Mouse (Mus musculus): ENCODE results near the gene Cenpu. TPM values are rescaled to one million over a fixed set of nuclear protein-coding genes. Genes with fewer than 3 reads are reported as not detected.

The Cenpu gene
- polyA plus RNA-seq (2015; fragmentation: Nextera tagmentation; extraction: Ambion mirVana): 8.2 and 9.7 TPM in 2 replicates

- Histone ChIP-seq H3K4me2 (ENCODE audit: low read depth, low read length) (peak within 1 kb of the TSS; percentile 80), H3K4me3 (ENCODE audit: low read depth, low read length) (peak within 1 kb of the TSS; percentile 73), H3K36me3 (replicated peaks; ENCODE audit: insufficient read depth, low read length) (peaks cover 7% of the 10 kb centered on the region; the same call in 1 of the 2 replicates), H3K27me3 (ENCODE audit: insufficient read depth, low read length) (no peaks in the 10 kb centered on the region), H3K27ac (ENCODE audit: low read depth) (peak within 1 kb of the TSS; percentile 88), H3K4me1 (ENCODE audit: insufficient read depth) (peaks cover 12% of the 10 kb centered on the region), H3K9ac (replicated peaks) (peak within 1 kb of the TSS; percentile 69), H3K9me3 (ENCODE audit: low read length) (no peaks in the 10 kb centered on the region)
- peak; percentile 100 for DNase-seq
- under 1% methylated on average over 50 of the region's 50 CpGs for WGBS (ENCODE audit: insufficient replicate concordance)
- ATAC-seq: peak; percentile 92
- 0 out of 2 replicates have a peak, but pooled peaks have one; percentile 3 for TF ChIP-seq CTCF (IDR thresholded peaks at IDR 0.05; ENCODE audit: low read depth)
- peak; percentile 86 for TF ChIP-seq EP300 (IDR thresholded peaks at IDR 0.05; ENCODE audit: low read depth)
Measured at GRCm38 (mm10) chr8:46551615-46552440, at the start of gene Cenpu. TSS of gene Cenpu (plus strand) at chr8:46552028.

GRCm38 (mm10) chr8:46502333-46503071, 49.3 kb upstream of the Cenpu start:
- ATAC-seq (no peak), DNase-seq (no peak)
- Histone ChIP-seq H3K9ac (replicated peaks) (no peak overlapping the region), H3K9me3 (ENCODE audit: low read length) (no peaks in the 10 kb centered on the region), H3K36me3 (replicated peaks; ENCODE audit: insufficient read depth, low read length) (peaks cover 55% of the 10 kb centered on the region), H3K4me3 (ENCODE audit: low read depth, low read length) (no peak overlapping the region), H3K27me3 (ENCODE audit: insufficient read depth, low read length) (no peaks in the 10 kb centered on the region), H3K27ac (ENCODE audit: low read depth) (peak overlapping the region; percentile 46), H3K4me1 (ENCODE audit: insufficient read depth) (peaks cover 44% of the 10 kb centered on the region), H3K4me2 (ENCODE audit: low read depth, low read length) (peak overlapping the region; percentile 11; the same call in 1 of the 2 replicates)
- WGBS (ENCODE audit: insufficient replicate concordance): 58% methylated on average over 19 of the region's 19 CpGs
- TF ChIP-seq CTCF (IDR thresholded peaks at IDR 0.05; ENCODE audit: low read depth) (no peak), EP300 (IDR thresholded peaks at IDR 0.05; ENCODE audit: low read depth) (no peak)

GRCm38 (mm10) chr8:46503072-46503695, 48.6 kb upstream of the Cenpu start:
- peaks cover 39% of the 10 kb centered on the region for H3K4me1 ChIP-seq (ENCODE audit: insufficient read depth)
- H3K36me3 ChIP-seq (replicated peaks; ENCODE audit: insufficient read depth, low read length): peaks cover 59% of the 10 kb centered on the region
- no peaks in the 10 kb centered on the region for H3K27me3 ChIP-seq (ENCODE audit: insufficient read depth, low read length)
- ATAC-seq (no peak), DNase-seq (no peak)
- TF ChIP-seq CTCF (IDR thresholded peaks at IDR 0.05; ENCODE audit: low read depth) (no peak), EP300 (IDR thresholded peaks at IDR 0.05; ENCODE audit: low read depth) (no peak)
- H3K9ac ChIP-seq (replicated peaks): peak overlapping the region; percentile 46; the same call in 1 of the 2 replicates
- H3K27ac ChIP-seq (ENCODE audit: low read depth): peak overlapping the region; percentile 46
- 80% methylated on average over 12 of the region's 12 CpGs for WGBS (ENCODE audit: insufficient replicate concordance)
- no peak overlapping the region; the same call in 1 of the 2 replicates for H3K4me2 ChIP-seq (ENCODE audit: low read depth, low read length)
- H3K4me3 ChIP-seq (ENCODE audit: low read depth, low read length): no peak overlapping the region
- no peaks in the 10 kb centered on the region for H3K9me3 ChIP-seq (ENCODE audit: low read length)

GRCm38 (mm10) chr8:46504196-46504595, 47.6 kb upstream of the Cenpu start:
- Histone ChIP-seq H3K27me3 (ENCODE audit: insufficient read depth, low read length) (no peaks in the 10 kb centered on the region), H3K9ac (replicated peaks) (peak overlapping the region; percentile 46; the same call in 1 of the 2 replicates), H3K9me3 (ENCODE audit: low read length) (no peaks in the 10 kb centered on the region), H3K4me3 (ENCODE audit: low read depth, low read length) (no peak overlapping the region), H3K4me2 (ENCODE audit: low read depth, low read length) (no peak overlapping the region), H3K27ac (ENCODE audit: low read depth) (peak overlapping the region; percentile 46), H3K4me1 (ENCODE audit: insufficient read depth) (peaks cover 43% of the 10 kb centered on the region), H3K36me3 (replicated peaks; ENCODE audit: insufficient read depth, low read length) (peaks cover 68% of the 10 kb centered on the region)
- 52% methylated on average over 3 of the region's 3 CpGs for WGBS (ENCODE audit: insufficient replicate concordance)
- ATAC-seq (no peak), DNase-seq (no peak)
- no peak for TF ChIP-seq EP300 (IDR thresholded peaks at IDR 0.05; ENCODE audit: low read depth)
- no peak for TF ChIP-seq CTCF (IDR thresholded peaks at IDR 0.05; ENCODE audit: low read depth)

GRCm38 (mm10) chr8:46508488-46509395, 43.1 kb upstream of the Cenpu start:
- no peak for TF ChIP-seq CTCF (IDR thresholded peaks at IDR 0.05; ENCODE audit: low read depth)
- TF ChIP-seq EP300 (IDR thresholded peaks at IDR 0.05; ENCODE audit: low read depth): no peak
- no peak for ATAC-seq
- H3K27ac ChIP-seq (ENCODE audit: low read depth): peak overlapping the region; percentile 41

More at GRCm38 (mm10) chr8:46508488-46509395, 43.1 kb upstream of the Cenpu start:
- H3K27me3 ChIP-seq (ENCODE audit: insufficient read depth, low read length): no peaks in the 10 kb centered on the region
- no peak overlapping the region for H3K4me2 ChIP-seq (ENCODE audit: low read depth, low read length)
- DNase-seq: no peak
- H3K9me3 ChIP-seq (ENCODE audit: low read length): no peaks in the 10 kb centered on the region
- peaks cover 80% of the 10 kb centered on the region for H3K36me3 ChIP-seq (replicated peaks; ENCODE audit: insufficient read depth, low read length)
- peaks cover 25% of the 10 kb centered on the region for H3K4me1 ChIP-seq (ENCODE audit: insufficient read depth)
- H3K9ac ChIP-seq (replicated peaks): no peak overlapping the region
- 71% methylated on average over 14 of the region's 14 CpGs for WGBS (ENCODE audit: insufficient replicate concordance)
- no peak overlapping the region for H3K4me3 ChIP-seq (ENCODE audit: low read depth, low read length)
